Mouse (Mus musculus) liver, embryonic 14.5 days (tissue): ENCODE results near the gene Nsf. TPM values are rescaled to one million over a fixed set of nuclear protein-coding genes. Genes with fewer than 3 reads are reported as not detected.
A peak's percentile ranks its signal among the peaks of the same experiment; 100 is the strongest.

ENCODE experiments used
- ATAC-seq: fragments of 200-750 bp; cut with Nextera tagmentation; 2 replicates; pipeline ENCODE4 v1.8.0; 2017; ENCODE audit warnings: moderate number of reproducible peaks, mild to moderate bottlenecking, moderate library complexity; ENCODE audit not compliant: insufficient read depth
- DNase-seq, 3 experiments: peaks; one replicate each; pipeline ENCODE4 v3.0.0-alpha.2; 2012 to 2013; ENCODE audit warnings: low read depth in 3 of 3, low spot score in 3 of 3
- H3K27ac ChIP-seq: fragments of 300-500 bp; sonication (generic); 2 replicates; pipeline ENCODE4 v1.5.1; 2014; ENCODE audit warnings: moderate library complexity, mild to moderate bottlenecking, control low read depth, inconsistent platforms
- H3K27me3 ChIP-seq: fragments of 300-500 bp; sonication (generic); 2 replicates; pipeline ENCODE4 v1.6.1; 2014; ENCODE audit warnings: mild to moderate bottlenecking, low read length, moderate library complexity; ENCODE audit not compliant: control insufficient read depth, insufficient read depth
- H3K36me3 ChIP-seq: fragments of 300-500 bp; sonication (generic); replicated peaks from 2 replicates; pipeline ENCODE4 v1.6.1; 2014; ENCODE audit warnings: low read depth; ENCODE audit not compliant: control insufficient read depth, insufficient read depth
- H3K4me1 ChIP-seq, 2 experiments: fragments of 200-500 bp in 1 of 2; fragments of 300-500 bp in 1 of 2; sonication (generic) in 1 of 2; replicated peaks; 2 replicates each; pipeline ENCODE4 v1.6.1; 2012 to 2014; ENCODE audit warnings: antibody characterized with exemption in 1 of 2, inconsistent platforms in 1 of 2, low read length in 1 of 2; ENCODE audit not compliant: control insufficient read depth in 2 of 2, insufficient read depth in 2 of 2
- H3K4me2 ChIP-seq: fragments of 300-500 bp; sonication (generic); 2 replicates; pipeline ENCODE4 v1.6.1; 2014; ENCODE audit warnings: low read depth, mild to moderate bottlenecking, control low read depth, moderate library complexity
- H3K4me3 ChIP-seq, 2 experiments: fragments of 200-500 bp in 1 of 2; fragments of 300-500 bp in 1 of 2; sonication (generic) in 1 of 2; 2 replicates each; pipeline ENCODE4 v1.5.1; 2012 to 2014; ENCODE audit warnings: low read depth in 2 of 2, low read length in 2 of 2, mild to moderate bottlenecking in 2 of 2, control low read depth in 1 of 2, inconsistent platforms in 1 of 2, moderate library complexity in 1 of 2; ENCODE audit not compliant: insufficient read depth in 1 of 2
- H3K9ac ChIP-seq: fragments of 300-500 bp; sonication (generic); replicated peaks from 2 replicates; pipeline ENCODE4 v1.6.1; 2014; ENCODE audit warnings: mild to moderate bottlenecking, control low read depth, moderate library complexity
- H3K9me3 ChIP-seq: fragments of 300-500 bp; sonication (generic); 2 replicates; pipeline ENCODE4 v1.6.1; 2016; ENCODE audit warnings: low read length, mixed read lengths; ENCODE audit not compliant: control insufficient read depth
- CTCF ChIP-seq: IDR thresholded peaks from 2 replicates; pipeline ENCODE4 v1.5.1; 2016; ENCODE audit warnings: antibody characterized with exemption, low read depth, control low read depth
- EP300 ChIP-seq: IDR thresholded peaks from 2 replicates; pipeline ENCODE4 v1.6.1; 2016; ENCODE audit warnings: antibody characterized with exemption, low read depth
- WGBS: fragments of 180-500 bp; shearing (Covaris S2); extraction: QIAGEN DNeasy Blood & Tissue Kit; methylation state at CpG from one replicate; pipeline ENCODE4 v1.1.7; 2014; ENCODE audit not compliant: insufficient replicate concordance; 5-methylcytosine and 5-hydroxymethylcytosine counted together
- polyA plus RNA-seq, 2 experiments: library from polyadenylated mRNA; depleted of rRNA in 1 of 2; stranded (reverse) in 1 of 2; unstranded in 1 of 2; fragments of >200 nt; fragmentation: Nextera tagmentation in 1 of 2; extraction: Ambion mirVana in 1 of 2; gene quantifications; 2 replicates each; pipeline versions ENCODE4 v1.2.1 to v1.2.3; 2012 to 2014

The Nsf gene
- polyA plus RNA-seq, 2 experiments = 12.9 to 19.9 TPM

DNA sequence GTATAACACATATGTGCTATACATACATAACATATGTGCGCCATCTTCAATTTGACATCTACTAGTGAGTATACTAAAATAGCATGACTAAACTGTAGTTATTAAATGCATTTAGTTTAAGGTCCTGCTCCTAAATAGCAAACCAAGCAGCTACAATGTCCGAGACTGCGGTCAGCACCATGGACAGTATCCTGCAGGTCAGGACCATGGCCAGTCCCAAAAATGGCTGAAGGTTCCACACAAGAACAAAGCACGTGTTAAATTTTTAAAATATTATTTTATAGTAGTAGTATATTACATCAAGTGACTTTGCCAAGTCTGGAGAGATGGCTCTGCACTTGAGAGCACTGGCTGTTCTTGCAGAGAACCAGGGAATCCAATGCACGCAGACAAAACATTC is 33.2 kb downstream of the Nsf start:
- 62% methylated on average over 5 of the region's 5 CpGs for WGBS
- ATAC-seq (no peak), DNase-seq (peak in 2 of 3 experiments; percentile 6 to 10)
- Histone ChIP-seq H3K9ac (no peak overlapping the region), H3K4me1 (no peaks in the 10 kb centered on the region), H3K4me2 (no peak overlapping the region), H3K27me3 (no peaks in the 10 kb centered on the region), H3K27ac (no peak overlapping the region), H3K36me3 (no peaks in the 10 kb centered on the region; the same call in 1 of the 2 replicates), H3K4me3 (no peak overlapping the region), H3K9me3 (no peaks in the 10 kb centered on the region)
- no peak for TF ChIP-seq CTCF
- TF ChIP-seq EP300 = no peak

DNA sequence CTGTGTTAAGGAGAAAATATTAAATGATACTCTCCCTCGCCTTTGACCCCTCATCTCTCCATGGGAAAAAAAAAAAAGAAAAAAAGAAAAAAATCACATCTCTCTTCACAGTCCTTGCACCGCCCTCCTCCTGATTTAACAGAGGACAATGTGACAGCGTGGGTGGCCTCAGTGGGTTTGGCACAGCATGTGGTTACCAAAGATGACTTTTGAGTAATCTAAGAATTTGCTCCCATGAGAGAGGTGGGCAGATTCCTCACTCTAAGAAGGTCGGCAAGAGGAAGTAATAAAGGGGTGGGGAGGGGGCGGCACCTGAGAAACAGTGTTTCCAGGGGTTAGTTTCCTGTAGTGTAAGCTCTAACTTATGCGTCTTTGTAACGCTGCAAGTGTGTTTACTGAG is 37.0 kb downstream of the Nsf start:
- Histone ChIP-seq H3K27ac (no peak overlapping the region), H3K9ac (no peak overlapping the region), H3K4me2 (no peak overlapping the region), H3K36me3 (peaks cover 2% of the 10 kb centered on the region; the same call in 1 of the 2 replicates), H3K4me1 (no peaks in the 10 kb centered on the region), H3K27me3 (no peaks in the 10 kb centered on the region), H3K4me3 (no peak overlapping the region), H3K9me3 (no peaks in the 10 kb centered on the region)
- DNase-seq = no peak
- no peak for ATAC-seq
- 69% methylated on average over 7 of the region's 7 CpGs for WGBS
- no peak for TF ChIP-seq EP300
- TF ChIP-seq CTCF = no peak

DNA sequence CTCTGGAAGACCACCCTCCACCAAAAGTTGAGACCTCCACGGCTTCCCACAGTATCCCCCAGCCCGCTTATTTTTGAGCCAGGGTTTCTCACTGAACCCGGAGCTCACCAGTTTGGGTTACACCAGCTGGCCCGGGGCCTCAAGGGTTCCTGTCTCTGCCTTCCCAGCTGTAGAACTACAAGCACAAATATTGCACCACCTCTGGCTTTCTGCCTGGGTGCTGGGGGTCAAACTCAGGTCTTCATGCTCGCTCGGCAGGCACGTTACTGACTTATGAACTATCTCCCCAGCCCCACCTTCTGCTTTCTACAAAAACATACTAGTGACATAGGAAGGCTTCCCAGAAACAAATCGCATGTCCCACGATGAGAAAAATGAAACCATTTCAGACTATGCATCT is 38.2 kb downstream of the Nsf start:
- no peak for TF ChIP-seq CTCF
- TF ChIP-seq EP300 = no peak
- peaks cover 2% of the 10 kb centered on the region; the same call in 1 of the 2 replicates for H3K36me3 ChIP-seq
- 74% methylated on average over 9 of the region's 9 CpGs for WGBS
- no peaks in the 10 kb centered on the region for H3K27me3 ChIP-seq
- DNase-seq (no peak), ATAC-seq (no peak)
- no peaks in the 10 kb centered on the region for H3K9me3 ChIP-seq
- no peaks in the 10 kb centered on the region for H3K4me1 ChIP-seq
- no peak overlapping the region for H3K27ac ChIP-seq
- H3K9ac ChIP-seq = no peak overlapping the region
- H3K4me2 ChIP-seq = no peak overlapping the region
- no peak overlapping the region for H3K4me3 ChIP-seq

GRCm38 (mm10) chr11:103910993-103911585 is 42.8 kb downstream of the Nsf start:
- ATAC-seq (no peak), DNase-seq (peak; percentile 9 to 30 (median 12))
- TF ChIP-seq EP300 (no peak), CTCF (peak; percentile 52; the same call in 1 of the 2 replicates)
- no peaks in the 10 kb centered on the region for H3K4me1 ChIP-seq
- no peak overlapping the region for H3K4me2 ChIP-seq
- H3K27me3 ChIP-seq = no peaks in the 10 kb centered on the region
- H3K4me3 ChIP-seq = no peak overlapping the region
- no peaks in the 10 kb centered on the region for H3K9me3 ChIP-seq
- H3K27ac ChIP-seq = no peak overlapping the region
- 69% methylated on average over 7 of the region's 7 CpGs for WGBS
- no peak overlapping the region for H3K9ac ChIP-seq
- H3K36me3 ChIP-seq = peaks cover 2% of the 10 kb centered on the region; the same call in 1 of the 2 replicates

DNA sequence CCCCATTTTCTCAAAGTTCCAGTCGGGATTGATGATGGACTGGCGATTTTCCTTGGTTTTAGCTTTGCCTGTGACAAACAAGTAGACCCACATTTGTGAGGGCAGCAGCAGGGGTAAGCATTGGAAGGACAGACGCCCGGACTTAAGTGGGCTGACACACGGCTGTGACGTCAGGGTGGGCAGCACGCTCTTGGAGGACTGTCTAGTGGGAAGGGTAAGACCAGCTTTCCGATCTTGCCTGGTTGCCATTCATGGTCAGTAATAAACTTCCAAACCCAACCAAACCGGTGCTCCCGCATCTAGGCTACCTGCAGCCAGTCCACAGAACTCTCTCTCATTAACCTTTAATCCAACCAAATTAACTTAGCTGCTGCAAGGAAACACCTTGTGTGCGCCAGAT is 43.3 kb downstream of the Nsf start:
- Histone ChIP-seq H3K4me2 (no peak overlapping the region), H3K4me3 (no peak overlapping the region), H3K4me1 (no peaks in the 10 kb centered on the region), H3K27ac (no peak overlapping the region), H3K9ac (no peak overlapping the region), H3K27me3 (no peaks in the 10 kb centered on the region), H3K9me3 (no peaks in the 10 kb centered on the region), H3K36me3 (peaks cover 2% of the 10 kb centered on the region; the same call in 1 of the 2 replicates)
- DNase-seq = no peak
- 87% methylated on average over 11 of the region's 11 CpGs for WGBS
- TF ChIP-seq EP300 = no peak
- ATAC-seq = no peak
